Mouse (Mus musculus) left cerebral cortex, postnatal 25 days (tissue): Measurements from ENCODE around the gene Abcb10. TPM values are rescaled to one million over a fixed set of nuclear protein-coding genes. Genes with fewer than 3 reads are reported as not detected.
A peak's percentile ranks its signal among the peaks of the same experiment; 100 is the strongest.

ENCODE experiments used
- DNase-seq, 2 experiments: peaks; one replicate each; pipeline ENCODE4 v3.0.0; 2022; ENCODE audit warnings: low spot score in 2 of 2, mixed read lengths in 1 of 2
- intact Hi-C: fragments of 180-260 bp; cut with DNase I; formaldehyde crosslinking; loops from one replicate; pipeline ENCODE4 v1.15.1; 2025
- microRNA-seq, 2 experiments: library from miRNA; unstranded; fragments of <30 nt; microRNA quantifications; one replicate each; pipeline ENCODE4 v1.2.0; 2022
- total RNA-seq, 2 experiments: library from RNA; stranded (reverse); gene quantifications; 2 replicates each; pipeline ENCODE4 v1.2.3; 2021

The Abcb10 gene
- total RNA-seq, 2 experiments from 2014 or later: 14.3 to 16.5 TPM

DNA sequence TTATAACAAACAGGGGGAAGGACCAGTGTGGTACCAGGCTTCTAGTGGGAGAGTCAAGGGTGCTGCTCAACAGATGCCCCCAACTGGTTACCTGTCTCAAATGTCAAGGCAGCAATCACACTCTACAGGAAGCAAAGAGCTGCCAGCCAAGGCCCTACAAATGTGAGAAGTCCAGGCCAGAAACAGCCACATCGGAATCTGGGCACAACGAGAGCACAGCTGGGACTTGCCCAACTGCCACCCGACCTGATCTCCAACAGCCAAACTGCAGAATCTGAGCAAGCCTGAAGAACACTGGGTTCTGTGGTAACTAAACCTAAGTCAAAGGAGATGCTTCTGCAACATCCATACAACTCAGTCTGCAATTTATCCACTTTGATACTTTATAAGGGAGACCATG is 57.3 kb downstream of the Abcb10 start:
- intact Hi-C loops: no loop called here
- DNase-seq: no peak

DNA sequence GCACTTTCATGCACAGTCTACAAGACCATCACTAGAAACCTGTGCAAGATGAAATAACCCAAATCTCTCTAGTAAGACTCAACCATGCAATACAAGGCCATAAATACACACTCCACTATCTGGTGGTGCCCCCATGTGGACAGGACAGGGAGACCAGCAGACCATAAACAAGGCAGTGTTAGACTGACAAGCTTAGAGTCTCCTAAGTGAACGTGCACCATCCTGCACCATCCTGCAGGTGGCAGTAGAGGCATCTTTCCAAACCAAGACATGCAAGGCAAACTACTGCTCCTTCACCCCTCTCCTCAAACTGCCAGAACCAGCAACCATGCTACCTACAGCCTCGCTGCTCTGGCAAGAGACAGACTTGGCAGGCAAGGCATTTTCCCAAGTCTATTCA is 58.2 kb downstream of the Abcb10 start:
- intact Hi-C loops: loop anchor here (5.0 kb wide), 2 partner anchors 132 to 423 kb away; no protein-coding TSS in a partner anchor
- peak; percentile 83 to 95 for DNase-seq

DNA sequence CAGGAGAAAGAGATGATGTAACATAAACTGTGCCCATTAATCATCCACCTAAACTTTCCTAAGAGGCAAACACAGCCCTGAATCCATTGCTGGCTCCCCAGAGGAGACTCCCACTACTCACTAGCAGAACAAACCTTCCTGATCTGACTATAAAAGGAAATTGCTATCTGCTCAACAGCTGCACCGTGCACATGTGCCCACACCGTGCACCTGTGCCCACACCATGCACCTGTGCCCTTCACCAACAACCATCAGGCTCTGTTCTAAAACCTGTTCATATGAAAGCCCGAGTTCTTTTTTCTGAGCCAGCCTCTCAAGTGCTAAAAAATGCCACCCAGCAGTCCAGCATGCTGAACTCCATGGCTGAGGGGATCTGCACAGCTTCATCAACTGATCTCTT is 68.3 kb downstream of the Abcb10 start:
- DNase-seq: no peak
- intact Hi-C loops: no loop called here

DNA sequence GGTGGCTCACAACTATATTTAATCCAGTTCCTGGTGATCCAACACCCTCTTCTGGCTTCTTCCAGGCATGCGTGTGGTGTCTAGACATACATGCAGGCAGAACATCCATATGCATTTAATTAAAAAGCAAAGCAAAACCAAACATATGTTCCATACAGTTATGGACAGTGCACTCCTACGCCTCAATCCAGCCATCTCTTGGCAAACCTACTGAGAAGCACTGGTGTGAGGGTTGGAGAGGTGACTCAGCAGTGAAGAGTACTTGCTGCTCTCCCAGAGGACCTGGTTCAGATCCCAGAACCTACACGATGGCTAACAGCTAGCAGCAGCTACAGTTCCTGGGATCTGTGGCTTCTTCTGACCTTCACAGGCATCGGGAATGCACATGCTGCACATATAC is 70.7 kb downstream of the Abcb10 start:
- intact Hi-C loops: loop anchor here (2.0 kb wide), 1 partner anchor 71 kb away; no protein-coding TSS in a partner anchor
- DNase-seq: peak in 1 of 2 experiments; percentile 87

DNA sequence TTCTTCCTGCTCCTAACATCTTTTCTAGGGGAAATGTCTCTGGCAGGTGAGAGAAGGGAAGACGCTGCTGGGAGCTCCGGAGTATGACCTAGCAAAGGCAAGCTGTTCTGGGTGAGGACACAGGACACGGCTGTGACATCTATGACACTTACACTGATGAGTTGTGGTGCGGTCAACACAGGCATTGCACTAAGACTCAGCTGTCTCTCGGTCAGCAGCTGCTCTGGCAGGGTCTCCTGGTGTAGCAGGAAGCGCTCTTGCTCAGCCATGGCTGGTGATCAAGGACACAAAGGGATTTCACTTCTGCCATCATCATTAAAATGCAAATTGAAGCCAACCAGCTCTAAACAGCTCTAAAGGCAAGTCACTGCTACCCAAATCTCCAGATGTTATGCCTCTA is 75.3 kb downstream of the Abcb10 start:
- intact Hi-C loops: no loop called here
- DNase-seq: no peak

DNA sequence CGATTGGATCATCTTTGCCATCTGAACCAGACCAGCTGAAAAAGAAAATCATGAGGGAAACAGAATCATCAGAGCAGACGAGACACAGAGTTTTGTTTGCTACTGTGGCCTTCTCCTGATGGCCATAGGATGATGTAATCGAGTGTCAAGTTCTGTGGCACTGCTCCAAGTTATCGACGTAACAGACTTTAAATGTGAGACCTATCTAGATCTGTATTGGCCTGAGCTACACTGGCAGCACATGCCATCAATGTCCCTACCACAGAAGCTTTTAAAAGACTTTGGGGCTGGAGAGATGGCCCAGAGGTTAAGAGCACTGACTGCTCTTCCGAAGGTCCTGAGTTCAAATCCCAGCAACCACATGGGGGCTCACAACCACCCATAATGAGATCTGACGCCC is 80.3 kb downstream of the Abcb10 start:
- intact Hi-C loops: no loop called here
- no peak for DNase-seq

Small RNAs within 50 kb of the gene (microRNA-seq; reads per million reads assigned to microRNA genes)
- 0 reads per million in 2 experiments for gene Mir1967

Other genes starting within 250 kb of the Abcb10 start
- 10 to 100 TPM; 45.0 to 47.0 TPM for gene Rab4a, start 177.1 kb downstream of the Abcb10 start, total RNA-seq
- gene Ccsap, start 122.9 kb downstream of the Abcb10 start, total RNA-seq: 10 to 100 TPM; 67.4 to 72.8 TPM
- 10 to 100 TPM; 12.1 to 13.9 TPM for gene Acta1, start 88.4 kb downstream of the Abcb10 start, total RNA-seq
- 10 to 100 TPM; 20.8 to 24.1 TPM for gene Nup133, start 33.9 kb downstream of the Abcb10 start, total RNA-seq
- gene Taf5l, start 38.3 kb upstream of the Abcb10 start, total RNA-seq: 10 to 100 TPM; 21.2 to 21.8 TPM
- 10 to 100 TPM; 13.2 to 13.8 TPM for gene Urb2, start 38.4 kb upstream of the Abcb10 start, total RNA-seq
- gene Galnt2, start 248.3 kb upstream of the Abcb10 start, total RNA-seq: 10 to 100 TPM; 41.0 to 59.6 TPM